In the genomic region with DNA sequence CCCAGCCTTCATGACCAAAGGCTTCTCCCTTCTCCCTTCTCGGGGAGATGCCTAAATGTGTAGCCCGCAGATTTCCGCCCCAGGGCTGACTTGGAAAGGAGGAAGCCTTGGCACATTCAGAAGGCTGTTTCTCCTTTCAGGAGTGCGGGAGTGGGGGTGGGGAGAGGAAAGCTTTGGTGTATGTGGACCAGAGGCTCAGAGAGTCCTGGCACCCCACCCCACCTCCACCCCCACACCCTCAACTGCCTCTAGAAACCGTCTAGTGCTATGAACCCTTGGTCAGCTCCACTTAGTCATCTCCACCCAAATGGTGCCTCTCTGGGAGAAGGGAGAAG, we compare ENCODE assay signal across 8 mouse cellular contexts. TPM values are rescaled to one million over a fixed set of nuclear protein-coding genes. Genes with fewer than 3 reads are reported as not detected.
DNase-seq lines count a peak whose midpoint lies in the region; ATAC-seq and TF ChIP-seq lines count a peak whose summit lies in the region.

No protein-coding gene starts in this region.

- ATAC-seq in forebrain, embryonic 11.5 days (replicated peaks; ENCODE audit: low FRiP score): peak; percentile 19
- ATAC-seq in limb, embryonic 14.5 days (ENCODE audit: low FRiP score, low read depth): peak; percentile 24; the same call in 1 of the 2 replicates
- no peak; the same call in 1 of the 2 replicates for ATAC-seq in neural tube, embryonic 13.5 days (ENCODE audit: low read depth)
- no peak for ATAC-seq in inflammation-experienced regulatory T-cells, adult 6 months

- no peaks in the 10 kb centered on the region for H3K79me2 ChIP-seq in CH12.LX (replicated peaks; ENCODE audit: control insufficient read depth, extremely low read depth, insufficient read depth, poor library complexity, severe bottlenecking)

- dilution Hi-C loops in CH12.LX (cut with MboI; ENCODE audit: extremely low pct_ligation_motif_present, extremely low pct_unique_long_range_greater_than_20kb, low sequenced_read_pairs): no loop called here

- H3K27ac ChIP-seq in gastrocnemius, adult 2 months: peak overlapping the region; percentile 89
- H3K27ac ChIP-seq in CH12.LX (ENCODE audit: insufficient read depth, low read depth): no peak overlapping the region
- no peak overlapping the region for H3K27ac ChIP-seq in forebrain, embryonic 11.5 days (ENCODE audit: low read depth, low read length)
- H3K27ac ChIP-seq in limb, embryonic 14.5 days (replicated peaks; ENCODE audit: low read depth, low read length): no peak overlapping the region
- H3K27ac ChIP-seq in neural tube, embryonic 13.5 days (replicated peaks): peak overlapping the region; percentile 83

- no peak overlapping the region for H3K9ac ChIP-seq in CH12.LX (ENCODE audit: insufficient read depth, low read depth)
- peak overlapping the region; percentile 82; the same call in 1 of the 2 replicates for H3K9ac ChIP-seq in forebrain, embryonic 11.5 days (ENCODE audit: low read length)
- H3K9ac ChIP-seq in limb, embryonic 14.5 days (ENCODE audit: low read depth, low read length, severe bottlenecking): peak overlapping the region; percentile 91
- H3K9ac ChIP-seq in neural tube, embryonic 13.5 days: peak overlapping the region; percentile 88

- H3K27me3 ChIP-seq in CH12.LX (replicated peaks): no peaks in the 10 kb centered on the region
- no peaks in the 10 kb centered on the region for H3K27me3 ChIP-seq in forebrain, embryonic 11.5 days (ENCODE audit: control insufficient read depth, insufficient read depth, low read length)
- H3K27me3 ChIP-seq in limb, embryonic 14.5 days (ENCODE audit: control insufficient read depth, insufficient read depth, low read length): no peaks in the 10 kb centered on the region
- no peaks in the 10 kb centered on the region for H3K27me3 ChIP-seq in neural tube, embryonic 13.5 days

- peaks cover 3% of the 10 kb centered on the region for H3K9me3 ChIP-seq in CH12.LX (replicated peaks; ENCODE audit: low read length)
- no peaks in the 10 kb centered on the region for H3K9me3 ChIP-seq in forebrain, embryonic 11.5 days (ENCODE audit: control insufficient read depth, low read length)
- no peaks in the 10 kb centered on the region for H3K9me3 ChIP-seq in limb, embryonic 14.5 days (ENCODE audit: control insufficient read depth, low read length)
- no peaks in the 10 kb centered on the region for H3K9me3 ChIP-seq in neural tube, embryonic 13.5 days

- peak overlapping the region; percentile 57; the same call in 1 of the 2 replicates for H3K4me2 ChIP-seq in CH12.LX (ENCODE audit: insufficient read depth, low read depth, poor library complexity, severe bottlenecking)
- H3K4me2 ChIP-seq in forebrain, embryonic 11.5 days (ENCODE audit: low read depth, low read length, severe bottlenecking): peak overlapping the region; percentile 79
- peak overlapping the region; percentile 73 for H3K4me2 ChIP-seq in limb, embryonic 14.5 days (replicated peaks; ENCODE audit: low read depth, low read length, severe bottlenecking)
- peak overlapping the region; percentile 67 for H3K4me2 ChIP-seq in neural tube, embryonic 13.5 days

- peaks cover 0 to 3% of the 10 kb centered on the region in 2 experiments; a peak in 2 of 4 replicates for H3K4me1 ChIP-seq in CH12.LX (ENCODE audit: control insufficient read depth in 1 of 2, insufficient read depth in 2 of 2)
- H3K4me1 ChIP-seq in forebrain, embryonic 11.5 days (replicated peaks; ENCODE audit: control insufficient read depth, insufficient read depth, low read length): peaks cover 2% of the 10 kb centered on the region; the same call in 1 of the 2 replicates
- 0 out of 2 replicates have a peak, but pooled peaks cover 2% of the 10 kb centered on the region for H3K4me1 ChIP-seq in limb, embryonic 14.5 days (ENCODE audit: control insufficient read depth, insufficient read depth, low read length)
- H3K4me1 ChIP-seq in neural tube, embryonic 13.5 days (replicated peaks): peaks cover 24% of the 10 kb centered on the region

- TF ChIP-seq CTCF in gastrocnemius, adult 2 months (IDR thresholded peaks at IDR 0.05): no peak
- no peak for TF ChIP-seq CTCF in CH12.LX (conservative IDR thresholded peaks at IDR 0.05 in 1 of 2, IDR thresholded peaks at IDR 0.05 in 1 of 2; ENCODE audit: low read depth in 2 of 2, low read length in 2 of 2)

- no peak for TF ChIP-seq RAD21 in CH12.LX (IDR thresholded peaks at IDR 0.05; ENCODE audit: low read depth, low read length)

- no peak for TF ChIP-seq POLR2A in CH12.LX (IDR thresholded peaks at IDR 0.05; ENCODE audit: low read depth, low read length)
- TF ChIP-seq POLR2A in limb, embryonic 14.5 days (IDR thresholded peaks at IDR 0.05; ENCODE audit: borderline replicate concordance, extremely low read depth, insufficient read depth, insufficient read length): no peak

- TF ChIP-seq EP300 in CH12.LX (IDR thresholded peaks at IDR 0.05; ENCODE audit: low read length): no peak

- intact Hi-C loops in gastrocnemius, adult 2 months (cut with DNase I): loop anchor here (10.0 kb wide), 1 partner anchor 126 kb away; the partner anchor contains the start of gene Nmd3

- H3K36me3 ChIP-seq in CH12.LX (replicated peaks in 1 of 2; ENCODE audit: control insufficient read depth in 1 of 2, insufficient read depth in 1 of 2, low read length in 1 of 2): no peaks in the 10 kb centered on the region
- H3K36me3 ChIP-seq in forebrain, embryonic 11.5 days (ENCODE audit: control insufficient read depth, insufficient read depth, low read length): no peaks in the 10 kb centered on the region
- H3K36me3 ChIP-seq in limb, embryonic 14.5 days (ENCODE audit: control insufficient read depth, insufficient read depth, low read length): no peaks in the 10 kb centered on the region
- no peaks in the 10 kb centered on the region for H3K36me3 ChIP-seq in neural tube, embryonic 13.5 days

- H3K4me3 ChIP-seq in gastrocnemius, adult 2 months: peak overlapping the region; percentile 94
- no peak overlapping the region for H3K4me3 ChIP-seq in CH12.LX (replicated peaks in 1 of 3; ENCODE audit: low read depth in 2 of 3, low read length in 2 of 3, poor library complexity in 1 of 3)
- H3K4me3 ChIP-seq in forebrain, embryonic 11.5 days (ENCODE audit: low read depth, low read length): peak overlapping the region; percentile 73
- peak overlapping the region; percentile 76 for H3K4me3 ChIP-seq in limb, embryonic 14.5 days (replicated peaks; ENCODE audit: low read length)
- peak overlapping the region; percentile 76 for H3K4me3 ChIP-seq in neural tube, embryonic 13.5 days

- no peak for DNase-seq in gastrocnemius, adult 2 months
- DNase-seq in gastrocnemius, adult 8-10 months (ENCODE audit: low spot score in 2 of 2): no peak
- no peak for DNase-seq in CH12.LX (ENCODE audit: extremely low read depth)
- DNase-seq in forebrain, embryonic 11.5 days (ENCODE audit: low spot score): peak; percentile 51
- DNase-seq in limb, embryonic 14.5 days (ENCODE audit: low spot score): no peak
- no peak for DNase-seq in yolk sac, embryonic 10.5 days (ENCODE audit: low spot score)

- 24% methylated on average over 5 of the region's 5 CpGs for WGBS in forebrain, embryonic 11.5 days
- whole genome bisulfite sequencing in limb, embryonic 14.5 days: 7% methylated on average over 5 of the region's 5 CpGs
- 17% methylated on average over 5 of the region's 5 CpGs for WGBS in neural tube, embryonic 13.5 days

- in situ Hi-C loops in CH12.LX (cut with MboI; ENCODE audit: low pct_ligation_motif_present, low pct_unique_long_range_greater_than_20kb, low sequenced_read_pairs): no loop called here

TF ChIP-seq in CH12.LX, 34 proteins besides CTCF, POLR2A, EP300 and RAD21:
- TF ChIP-seq UBTF (IDR thresholded peaks at IDR 0.05; ENCODE audit: low read depth, low read length) (no peak), MXI1 (IDR thresholded peaks at IDR 0.05; ENCODE audit: low read depth, low read length) (no peak), NELFE (IDR thresholded peaks at IDR 0.05; ENCODE audit: low read depth, low read length) (no peak), TBP (conservative IDR thresholded peaks at IDR 0.05; ENCODE audit: low read depth, low read length) (no peak), ZKSCAN1 (IDR thresholded peaks at IDR 0.05; ENCODE audit: borderline replicate concordance, low read depth, low read length) (no peak), BHLHE40 (IDR thresholded peaks at IDR 0.05; ENCODE audit: low read depth, low read length) (no peak), USF1 (IDR thresholded peaks at IDR 0.05; ENCODE audit: low read depth, low read length) (no peak), GABPA (IDR thresholded peaks at IDR 0.05; ENCODE audit: insufficient replicate concordance, low read depth, low read length) (no peak), USF2 (conservative IDR thresholded peaks at IDR 0.05; ENCODE audit: low read depth, low read length) (no peak), CHD1 (IDR thresholded peaks at IDR 0.05; ENCODE audit: low read depth, low read length) (no peak)

RNA-seq across cellular contexts. Expression of gene B3galnt1, which starts 0.4 kb away (rescaled TPM):
- 1 to 10 TPM; 1.5 to 2.0 TPM for total RNA-seq in gastrocnemius, adult 2 months (2021)
- total RNA-seq in gastrocnemius, adult 8-10 months (2022): 1 to 10 TPM in 3 of 4 experiments, under 1 TPM in 1; 0.90 to 1.9 (median 1.5) TPM
- total RNA-seq in CH12.LX (2012; rRNA removed) (0.08 TPM in 2 replicates), CH12.LX (2014; rRNA removed) (not detected in 2 replicates)
- polyA plus RNA-seq in CH12.LX (2012; ENCODE audit: insufficient read length, low read depth): not detected in 2 replicates
- polyA plus RNA-seq in forebrain, embryonic 11.5 days (2014; fragmentation: Nextera tagmentation; extraction: Ambion mirVana): 33.4 and 36.8 TPM in 2 replicates
- 22.3 and 24.3 TPM in 2 replicates for polyA plus RNA-seq in limb, embryonic 14.5 days (2012; rRNA removed)
- 49.6 and 53.7 TPM in 2 replicates for polyA plus RNA-seq in limb, embryonic 14.5 days (2014; fragmentation: Nextera tagmentation; extraction: Ambion mirVana)
- 76.0 and 82.6 TPM in 2 replicates for polyA plus RNA-seq in neural tube, embryonic 13.5 days (2015; fragmentation: Nextera tagmentation; extraction: Ambion mirVana)
- under 1 TPM in 1 of 3 experiments, not detected in 2; 0.37 TPM for polyA plus RNA-seq in inflammation-experienced regulatory T-cells, adult 6 months (2017; shearing (Covaris generic))

Comparison
In these comparisons a context has a peak if more than half of its experiments do, and no peak if none do; other contexts are left out.
1. H3K27ac ChIP-seq: peak in gastrocnemius, adult 2 months (single experiment) and neural tube, embryonic 13.5 days (single experiment); none in CH12.LX (single experiment), forebrain, embryonic 11.5 days (single experiment) and limb, embryonic 14.5 days (single experiment).
2. H3K4me3 ChIP-seq: peak in gastrocnemius, adult 2 months (single experiment), forebrain, embryonic 11.5 days (single experiment), limb, embryonic 14.5 days (single experiment) and neural tube, embryonic 13.5 days (single experiment); none in CH12.LX (0 of 3).
3. ATAC-seq: peak in forebrain, embryonic 11.5 days (single experiment) and limb, embryonic 14.5 days (single experiment); none in neural tube, embryonic 13.5 days (single experiment) and inflammation-experienced regulatory T-cells, adult 6 months (single experiment).
4. RNA of gene B3galnt1, which starts 0.4 kb away (polyA plus RNA-seq): 76.0 to 82.6 TPM in neural tube, embryonic 13.5 days, 22.3 to 53.7 TPM in limb, embryonic 14.5 days and 33.4 to 36.8 TPM in forebrain, embryonic 11.5 days; not detected in CH12.LX and 0.37 TPM in inflammation-experienced regulatory T-cells, adult 6 months; every median in the first group is over 10 times any median in the second.
5. Peak in every context shown above with its lines, with median percentiles within 50 percentile points of each other: H3K4me2 ChIP-seq.